Mouse (Mus musculus) neural tube, embryonic 10.5 days (tissue): ENCODE measurements at regions not wholly inside any gene's neighbourhood (a gene's known extent, or its start where the extent isn't known, plus 50 kb on each side); places are given as distances from the start of the nearest gene placed in this dataset.
A peak's percentile ranks its signal among the peaks of the same experiment; 100 is the strongest.

Experiments used
- DNase-seq: peaks from one replicate; pipeline ENCODE4 v3.0.0-alpha.2; 2017; ENCODE audit warnings: low spot score; ENCODE audit errors: extremely low spot score

DNA sequence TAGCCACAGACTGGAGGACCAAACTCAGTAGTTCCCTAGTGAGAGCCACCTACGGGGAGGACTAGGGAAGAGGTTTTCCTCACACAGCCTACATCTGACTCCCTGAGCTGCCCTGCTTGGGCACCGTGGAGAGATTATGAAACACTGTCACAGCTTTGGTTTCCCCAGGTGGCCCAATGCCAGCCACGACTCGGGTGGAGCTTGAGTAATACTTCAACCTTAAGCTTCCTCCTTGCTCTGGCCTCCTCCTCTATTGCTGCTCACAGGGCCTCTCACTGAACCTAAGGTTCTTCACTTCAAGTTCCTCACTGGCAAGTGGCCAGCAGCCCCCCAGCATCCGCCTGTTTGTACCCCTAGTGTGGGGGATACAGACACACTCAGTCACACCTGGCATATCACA is 224.9 kb upstream of the Rpl38 start:
- no peak for DNase-seq

DNA sequence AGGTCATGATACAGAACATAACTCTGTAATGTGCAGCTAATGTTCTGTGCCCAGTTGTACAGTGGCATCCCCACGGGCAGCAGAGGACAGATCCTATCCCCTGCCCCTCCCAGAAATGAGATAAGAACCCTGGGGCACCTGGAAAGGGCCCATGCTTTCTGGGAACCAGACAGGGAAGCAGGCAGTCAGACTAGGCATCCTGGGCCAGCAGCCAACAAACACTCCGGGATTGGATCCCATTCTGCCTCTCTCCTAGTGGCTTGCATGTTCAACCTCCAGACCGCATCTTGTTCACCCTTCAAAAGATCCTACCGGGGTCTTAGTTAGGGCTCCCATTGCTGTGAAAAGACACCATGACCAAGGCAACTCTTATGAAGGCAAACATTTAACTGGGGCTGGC is 229.0 kb upstream of the Rpl38 start:
- no peak for DNase-seq

GRCm38 (mm10) chr11:114435788-114436187 is 232.5 kb upstream of the Rpl38 start:
- DNase-seq = no peak

- no peak for DNase-seq
Measured at GRCm38 (mm10) chr11:114433561-114433960, 234.8 kb upstream of the Rpl38 start.

DNA sequence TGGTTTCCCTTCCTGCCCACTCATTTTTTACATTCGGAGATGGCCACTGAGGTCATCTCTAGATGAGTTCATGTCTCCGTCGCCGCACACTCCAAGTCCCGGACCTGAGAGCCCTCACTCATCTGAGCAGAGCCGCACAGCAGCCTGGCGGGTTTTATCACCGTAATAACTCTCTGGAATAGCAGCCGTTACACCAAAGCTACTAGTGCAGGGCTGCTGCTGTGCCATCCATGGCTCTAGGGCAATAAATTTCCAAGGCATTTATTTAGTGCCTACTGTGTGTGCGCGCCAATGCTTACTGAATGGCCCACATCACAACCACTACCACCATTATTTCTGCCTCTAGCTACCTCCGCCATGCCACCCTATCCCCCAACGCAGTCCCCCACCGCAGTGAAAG is 242.9 kb upstream of the Rpl38 start:
- no peak for DNase-seq

GRCm38 (mm10) chr11:114423322-114423721 is 245.0 kb upstream of the Rpl38 start:
- no peak for DNase-seq

DNA sequence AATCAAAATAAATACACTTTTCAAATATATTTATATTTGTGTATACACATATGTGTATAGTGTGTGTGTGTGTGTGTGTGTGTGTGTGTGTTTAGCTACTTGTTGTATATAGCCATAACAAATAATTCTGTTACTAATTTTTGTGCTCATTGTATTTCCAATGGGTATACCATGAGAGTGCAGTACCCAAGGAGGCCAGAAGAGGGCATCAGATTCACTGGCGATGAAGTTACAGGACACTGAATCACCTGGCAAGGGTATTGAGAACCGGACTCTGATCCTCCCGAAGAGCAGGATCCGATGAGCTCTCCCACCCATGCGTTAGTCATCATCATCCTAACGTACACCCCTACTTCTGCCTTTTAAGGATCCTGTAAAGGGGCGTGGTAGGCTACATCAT is 249.3 kb upstream of the Rpl38 start:
- DNase-seq = no peak

DNA sequence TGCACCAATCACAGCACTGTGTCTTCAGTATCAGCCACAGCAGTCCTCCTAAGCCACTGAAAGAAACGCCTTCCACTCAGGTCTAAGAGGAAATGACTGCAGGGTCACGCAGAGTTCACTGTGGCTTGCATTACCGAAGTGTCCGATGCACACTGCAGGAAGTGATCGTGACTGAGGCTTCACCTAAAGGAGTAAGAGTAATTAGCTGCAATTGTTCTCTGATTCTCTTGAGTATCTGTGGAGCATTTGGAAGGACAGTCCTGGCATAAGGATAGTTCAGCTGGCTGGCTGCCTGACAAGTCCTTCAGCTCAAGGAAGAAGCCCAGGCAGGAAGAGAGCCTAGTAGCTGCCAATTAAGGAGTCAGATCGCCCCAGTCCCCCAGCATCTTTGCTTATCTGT is 252.2 kb upstream of the Rpl38 start:
- no peak for DNase-seq

DNA sequence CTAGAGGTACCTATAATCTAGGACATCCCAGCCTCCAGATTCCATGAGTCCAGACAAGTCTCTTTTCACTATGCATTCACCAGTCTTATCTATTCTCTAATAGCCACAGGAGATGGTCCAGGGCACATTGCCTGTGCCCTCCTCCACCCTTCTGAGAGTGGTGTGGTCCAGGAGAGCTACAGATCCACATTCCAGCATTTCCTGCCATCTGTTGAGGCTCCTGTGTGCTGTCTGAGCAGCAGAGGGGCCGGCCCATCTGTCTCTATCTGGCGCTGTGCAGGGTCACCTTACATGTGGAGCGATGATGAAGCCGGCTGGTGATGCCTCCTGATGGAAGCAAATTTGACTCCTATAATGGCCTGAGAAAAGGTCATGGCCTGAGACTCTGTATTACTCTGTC is 263.9 kb upstream of the Rpl38 start:
- peak; percentile 40 for DNase-seq

DNA sequence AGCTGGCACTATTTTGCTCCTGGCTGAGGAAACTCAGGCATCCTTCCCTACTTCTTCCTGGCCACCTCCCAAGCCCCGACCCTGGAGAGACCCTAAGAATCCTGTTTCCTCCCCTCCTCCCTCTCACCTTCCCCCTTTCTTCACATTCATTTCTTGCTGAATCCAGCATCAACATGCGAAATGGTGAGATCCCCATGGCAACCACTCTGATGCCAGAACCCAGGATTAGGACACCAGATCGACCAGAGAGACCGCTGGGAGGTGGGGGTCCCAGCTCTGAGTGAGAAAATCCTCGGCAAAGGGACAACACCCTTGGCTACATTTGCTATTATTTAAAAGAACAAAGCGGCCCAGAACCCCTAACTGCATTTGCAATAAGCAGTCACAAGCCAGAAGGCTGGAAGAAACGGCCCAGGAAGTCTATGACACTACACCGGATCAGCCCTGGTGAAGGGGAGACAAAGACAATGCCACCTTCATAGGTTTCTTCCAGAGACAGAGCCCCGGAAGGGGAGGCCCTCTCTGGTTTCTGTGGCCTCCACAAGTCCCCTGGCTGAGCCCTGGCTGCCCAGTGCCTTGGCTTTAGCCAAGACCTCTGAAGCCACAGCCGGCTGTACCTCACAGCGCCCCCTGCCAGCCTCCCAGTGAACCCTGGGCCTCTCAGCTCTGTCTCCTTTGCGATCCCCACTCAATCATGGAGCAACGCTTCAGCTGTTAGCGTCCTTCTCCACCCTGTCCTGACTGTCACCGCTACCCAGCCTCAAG is 265.6 kb upstream of the Rpl38 start:
- peak; percentile 58 for DNase-seq

GRCm38 (mm10) chr11:114400701-114401100 is 267.6 kb upstream of the Rpl38 start:
- no peak for DNase-seq

- no peak for DNase-seq
Measured at GRCm38 (mm10) chr11:114392161-114392560, 276.2 kb upstream of the Rpl38 start.

DNA sequence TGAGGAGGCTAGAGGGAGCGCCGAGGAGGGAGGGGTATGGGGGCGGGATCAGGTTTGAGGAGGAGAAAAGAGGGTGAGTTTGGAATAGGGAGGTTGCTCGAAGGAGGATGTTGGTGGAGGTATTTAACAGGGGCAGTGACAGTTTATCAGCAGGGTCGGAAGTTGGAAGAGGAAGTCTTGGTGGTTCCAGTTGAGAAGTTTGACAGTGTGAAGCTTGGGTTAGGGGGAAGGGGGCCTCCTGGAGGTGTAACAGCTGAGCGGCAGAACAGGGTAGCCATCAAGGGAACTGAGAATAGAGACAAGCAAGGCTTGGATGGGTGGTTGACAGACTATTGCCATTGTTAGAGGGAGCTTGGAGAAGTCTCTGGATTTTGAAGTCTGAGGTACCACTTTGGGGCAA is 276.8 kb upstream of the Rpl38 start:
- DNase-seq = no peak

- DNase-seq = no peak
Measured at GRCm38 (mm10) chr11:114387091-114387490, 281.2 kb upstream of the Rpl38 start.

GRCm38 (mm10) chr11:114379411-114379824 is 288.9 kb upstream of the Rpl38 start:
- DNase-seq = no peak

GRCm38 (mm10) chr11:114375921-114376320 is 292.4 kb upstream of the Rpl38 start:
- peak; percentile 14 for DNase-seq

DNA sequence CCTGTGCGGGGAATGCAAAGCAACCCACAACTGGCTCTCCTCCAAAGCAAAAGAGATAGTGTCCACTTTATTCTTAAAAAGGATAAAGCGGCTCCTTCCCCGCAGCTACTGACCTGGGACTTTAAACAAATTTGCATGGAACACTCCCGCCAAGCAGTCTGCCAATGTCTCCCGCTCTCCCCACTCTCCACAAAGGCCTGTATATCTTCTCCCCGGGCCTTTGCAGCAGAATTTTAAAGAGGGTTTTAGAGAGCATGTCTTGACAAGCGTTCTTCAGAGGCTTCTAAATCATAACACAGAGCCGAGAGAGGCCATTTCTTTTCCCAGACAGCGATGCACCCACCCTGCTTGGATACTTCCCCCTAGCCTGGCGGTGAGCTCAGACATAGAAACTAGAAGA is 297.6 kb upstream of the Rpl38 start:
- DNase-seq = no peak

DNA sequence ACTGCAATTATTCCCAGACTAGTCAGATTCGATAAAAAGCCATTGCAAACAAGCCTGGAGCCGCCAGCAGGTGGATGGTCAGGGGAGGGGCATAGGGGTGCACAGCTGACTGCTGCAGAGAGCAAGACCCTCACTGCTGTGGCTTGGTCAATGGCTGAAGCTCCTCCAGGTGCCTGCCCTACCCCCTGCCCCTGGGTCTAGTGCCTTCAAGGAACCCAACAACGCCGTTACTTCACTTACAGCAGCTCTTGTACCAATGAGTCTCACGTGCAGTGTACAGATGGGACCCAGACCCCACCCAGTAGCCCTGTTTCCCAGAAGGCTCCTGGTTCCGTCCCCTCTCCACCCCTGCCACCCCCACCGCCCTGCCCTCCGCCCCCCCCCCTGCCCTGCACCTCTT is 300.5 kb upstream of the Rpl38 start:
- DNase-seq = no peak

DNA sequence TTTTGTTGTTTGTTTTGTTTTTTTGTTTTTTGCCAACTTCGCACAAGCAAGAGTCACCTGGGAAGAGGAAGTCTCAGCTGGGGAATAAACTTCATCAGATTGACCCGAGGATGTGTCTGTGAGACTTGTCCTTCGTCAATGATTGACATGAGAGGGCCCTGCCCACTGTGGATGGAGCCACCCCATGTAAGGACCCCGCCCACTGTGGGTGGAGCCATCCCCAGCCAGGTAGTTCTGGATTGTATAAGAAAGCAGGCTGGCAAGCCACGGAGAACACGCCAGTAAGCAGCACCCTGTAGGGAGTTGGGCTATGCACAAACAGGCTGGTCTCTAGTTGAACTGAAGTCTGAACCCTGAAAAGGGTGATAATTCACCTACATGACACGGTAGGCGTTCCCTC is 294.1 kb upstream of the Sdk2 start:
- no peak for DNase-seq

DNA sequence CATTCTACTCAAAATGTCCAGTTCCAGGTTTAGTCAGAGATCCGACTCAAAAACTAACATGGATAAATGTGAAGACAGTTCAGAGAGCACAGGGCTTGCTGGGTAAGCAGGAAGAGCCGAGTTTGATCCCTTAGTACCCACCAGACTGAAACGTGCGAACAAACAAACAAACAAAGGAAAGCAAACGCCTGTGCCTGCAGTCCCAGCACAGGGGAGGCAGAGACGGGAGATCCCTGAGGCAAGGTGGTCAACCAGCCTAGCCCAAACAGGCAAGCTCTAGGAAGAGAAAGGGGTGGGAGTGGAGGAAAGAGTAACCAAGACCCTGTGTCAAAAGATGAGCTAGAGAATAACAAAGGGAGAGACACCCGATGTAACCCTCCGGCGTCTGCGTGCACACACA is 293.5 kb upstream of the Sdk2 start:
- no peak for DNase-seq

GRCm38 (mm10) chr11:114352146-114352795 is 285.4 kb upstream of the Sdk2 start:
- no peak for DNase-seq

GRCm38 (mm10) chr11:114336839-114337484 is 270.1 kb upstream of the Sdk2 start:
- no peak for DNase-seq
